Mouse (Mus musculus): ENCODE measurements at regions not wholly inside any gene's neighbourhood (a gene's known extent, or its start where the extent isn't known, plus 50 kb on each side); places are given as distances from the start of the nearest gene placed in this dataset.
"Not testable (repeated sequence)": the region's sequence is repeated elsewhere in the genome, so short reads cannot be mapped to it uniquely, and the experiment has no call there.

DNA sequence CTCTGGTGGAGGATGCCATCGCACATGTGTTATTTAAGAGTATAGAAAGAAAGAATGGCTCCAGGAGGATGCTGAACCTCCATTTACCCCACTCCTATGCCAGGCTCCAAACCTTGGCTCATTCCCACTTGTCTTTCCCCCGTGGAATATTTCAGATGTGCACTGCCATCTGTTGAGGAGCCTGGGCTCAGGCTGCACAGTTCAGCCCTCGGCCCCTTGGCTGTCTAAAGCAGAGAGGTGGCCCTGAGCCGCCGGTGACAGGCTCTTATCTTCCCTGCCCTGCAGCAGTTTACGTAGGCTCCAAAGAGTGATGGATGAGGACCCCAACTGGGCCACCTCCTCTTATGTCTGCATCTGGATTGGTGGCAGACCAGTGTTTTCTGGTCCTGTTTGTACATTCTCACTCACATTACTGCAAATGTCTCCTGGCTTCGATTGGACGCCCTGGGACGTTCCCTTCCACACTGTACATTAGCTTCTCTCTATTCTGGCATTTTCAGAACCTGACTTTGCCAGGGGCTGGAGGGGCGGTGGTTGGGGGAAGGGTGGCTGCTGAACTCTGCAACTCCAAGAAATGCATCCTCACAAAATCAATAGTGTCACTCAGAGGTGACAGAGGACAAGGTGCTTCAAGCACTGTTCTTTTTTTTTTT lies 447.3 kb upstream of the Clint1 start:
- in situ Hi-C loops (cut with MboI; ENCODE audit: low sequenced_read_pairs), result no loop called here

GRCm38 (mm10) chr11:45424066-45424465 lies 427.8 kb upstream of the Clint1 start:
- in situ Hi-C loops (cut with MboI; ENCODE audit: low sequenced_read_pairs), result not testable (repeated sequence)

DNA sequence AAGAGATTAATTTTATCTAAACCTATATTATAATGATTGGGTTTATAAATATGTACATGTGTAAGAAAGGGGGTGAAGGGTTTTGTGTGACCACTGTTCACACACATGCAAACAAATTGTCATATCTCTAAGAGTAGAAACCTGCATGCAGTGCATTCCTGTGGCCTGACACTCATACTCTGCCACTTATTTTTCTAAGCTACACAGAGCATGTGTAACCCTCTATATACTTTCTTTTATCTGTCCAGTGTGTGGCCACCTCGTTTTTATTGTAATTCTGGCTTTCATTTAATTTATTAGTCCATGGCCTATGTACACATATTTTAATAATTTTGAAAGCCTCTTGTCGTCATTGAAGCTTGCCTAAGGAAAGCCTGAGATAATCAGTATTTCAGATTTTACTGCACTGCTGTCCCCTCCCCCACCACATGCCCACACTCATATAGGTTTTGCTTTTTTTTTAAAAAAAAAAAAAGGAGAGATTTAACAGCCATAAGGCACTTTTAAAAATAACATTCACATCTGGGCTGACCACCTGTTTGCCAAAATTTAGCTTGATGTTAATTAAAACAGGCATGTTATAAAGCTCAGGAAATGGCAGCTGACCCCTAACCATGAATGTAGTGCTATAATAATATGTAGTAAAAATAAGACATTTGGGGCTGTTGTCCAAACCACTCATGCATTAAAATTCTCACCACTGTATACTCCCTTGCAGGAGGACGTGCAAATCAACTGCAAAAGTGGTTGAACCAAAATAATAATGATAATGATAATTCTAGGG lies 410.7 kb upstream of the Clint1 start:
- in situ Hi-C loops (cut with MboI; ENCODE audit: low sequenced_read_pairs), result no loop called here

DNA sequence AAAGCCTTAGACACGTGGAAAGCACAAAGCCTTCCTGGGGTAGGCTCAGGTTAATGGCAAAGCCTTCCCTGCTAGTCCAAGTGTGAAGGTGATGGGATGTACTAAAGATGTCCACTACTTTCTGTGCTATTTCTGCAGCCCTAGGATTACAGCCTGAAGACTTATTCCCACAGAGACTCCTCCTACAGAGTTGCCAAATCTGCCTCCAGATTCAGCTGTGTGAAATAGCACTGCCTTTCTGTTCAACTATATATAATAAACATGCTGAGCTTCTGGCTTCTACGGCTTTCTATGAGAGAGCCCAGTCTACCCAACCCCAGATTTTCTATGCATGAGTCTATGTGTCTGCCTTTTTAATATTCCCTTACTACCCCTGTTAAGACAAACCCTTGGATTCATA lies 405.3 kb upstream of the Clint1 start:
- in situ Hi-C loops (cut with MboI; ENCODE audit: low sequenced_read_pairs), result no loop called here

DNA sequence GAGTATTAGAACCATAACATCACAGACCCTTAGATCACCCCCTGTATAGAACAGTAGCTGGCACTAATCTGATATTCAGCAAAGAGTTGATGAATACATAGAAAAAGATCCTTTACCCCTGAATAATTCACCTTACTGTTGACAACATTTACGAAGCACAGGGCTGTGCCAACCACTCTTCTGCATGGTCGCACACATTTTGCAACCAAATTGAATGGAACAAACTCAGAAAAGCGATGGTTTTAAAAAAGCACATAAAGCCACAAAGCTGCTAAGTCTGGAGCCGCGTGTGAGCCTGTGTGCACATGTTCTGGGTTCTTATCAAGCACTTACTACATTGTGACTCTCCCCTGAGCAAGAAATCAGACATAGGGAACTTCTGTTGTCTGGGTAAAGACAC lies 397.6 kb upstream of the Clint1 start:
- in situ Hi-C loops (cut with MboI; ENCODE audit: low sequenced_read_pairs), result no loop called here

- in situ Hi-C loops (cut with MboI; ENCODE audit: low sequenced_read_pairs), result no loop called here
These were observed 396.9 kb upstream of the Clint1 start for GRCm38 (mm10) chr11:45454933-45455332.

GRCm38 (mm10) chr11:45456724-45457123 lies 395.1 kb upstream of the Clint1 start:
- in situ Hi-C loops (cut with MboI; ENCODE audit: low sequenced_read_pairs), result no loop called here

- in situ Hi-C loops (cut with MboI; ENCODE audit: low sequenced_read_pairs), result no loop called here
These were observed 394.3 kb upstream of the Clint1 start for GRCm38 (mm10) chr11:45457597-45457996.

- in situ Hi-C loops (cut with MboI; ENCODE audit: low sequenced_read_pairs), result no loop called here
These were observed 391.7 kb upstream of the Clint1 start for GRCm38 (mm10) chr11:45460000-45460792.

DNA sequence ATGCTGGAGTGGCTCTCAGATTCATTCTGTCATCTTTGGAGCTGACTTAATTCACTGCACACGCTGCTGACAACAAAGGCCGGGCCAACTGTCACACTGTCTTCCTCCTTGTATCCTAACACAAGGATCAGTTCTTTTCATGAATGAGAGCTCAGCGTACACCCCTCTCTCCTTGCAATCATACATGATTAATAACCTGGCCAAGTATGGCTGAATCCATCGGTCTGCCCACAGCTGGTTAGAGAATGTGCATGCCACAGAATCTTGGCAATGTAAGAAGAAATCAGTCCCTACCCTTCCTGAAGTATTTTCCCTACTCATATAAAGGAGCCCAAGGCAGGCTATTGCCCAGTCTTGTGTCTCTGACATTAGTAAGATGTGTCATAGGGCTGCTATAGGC lies 387.4 kb upstream of the Clint1 start:
- in situ Hi-C loops (cut with MboI; ENCODE audit: low sequenced_read_pairs), result no loop called here

DNA sequence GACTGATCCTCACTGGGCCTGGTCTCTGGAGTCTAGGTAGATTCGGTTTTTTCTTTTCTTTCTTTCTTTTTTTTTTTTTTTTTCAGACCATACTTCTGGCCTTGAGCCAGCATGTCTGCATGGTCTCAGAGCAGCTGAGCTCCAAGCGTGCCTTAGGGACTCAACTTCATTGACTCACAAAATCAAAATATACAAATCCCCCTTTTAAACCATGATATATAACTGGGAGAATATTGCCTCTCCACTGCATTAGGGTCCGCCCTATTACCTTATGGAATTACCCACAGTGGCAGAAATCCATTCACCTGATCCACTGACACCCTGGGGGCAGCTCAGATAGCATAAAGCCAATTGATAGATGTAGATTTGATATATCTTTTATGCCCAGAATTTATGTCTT lies 385.5 kb upstream of the Clint1 start:
- in situ Hi-C loops (cut with MboI; ENCODE audit: low sequenced_read_pairs), result no loop called here

GRCm38 (mm10) chr11:45472171-45472570 lies 379.7 kb upstream of the Clint1 start:
- in situ Hi-C loops (cut with MboI; ENCODE audit: low sequenced_read_pairs), result no loop called here

GRCm38 (mm10) chr11:45476917-45477316 lies 374.9 kb upstream of the Clint1 start:
- in situ Hi-C loops (cut with MboI; ENCODE audit: low sequenced_read_pairs), result no loop called here

- in situ Hi-C loops (cut with MboI; ENCODE audit: low sequenced_read_pairs), result no loop called here
These were observed 365.9 kb upstream of the Clint1 start for GRCm38 (mm10) chr11:45485950-45486349.

DNA sequence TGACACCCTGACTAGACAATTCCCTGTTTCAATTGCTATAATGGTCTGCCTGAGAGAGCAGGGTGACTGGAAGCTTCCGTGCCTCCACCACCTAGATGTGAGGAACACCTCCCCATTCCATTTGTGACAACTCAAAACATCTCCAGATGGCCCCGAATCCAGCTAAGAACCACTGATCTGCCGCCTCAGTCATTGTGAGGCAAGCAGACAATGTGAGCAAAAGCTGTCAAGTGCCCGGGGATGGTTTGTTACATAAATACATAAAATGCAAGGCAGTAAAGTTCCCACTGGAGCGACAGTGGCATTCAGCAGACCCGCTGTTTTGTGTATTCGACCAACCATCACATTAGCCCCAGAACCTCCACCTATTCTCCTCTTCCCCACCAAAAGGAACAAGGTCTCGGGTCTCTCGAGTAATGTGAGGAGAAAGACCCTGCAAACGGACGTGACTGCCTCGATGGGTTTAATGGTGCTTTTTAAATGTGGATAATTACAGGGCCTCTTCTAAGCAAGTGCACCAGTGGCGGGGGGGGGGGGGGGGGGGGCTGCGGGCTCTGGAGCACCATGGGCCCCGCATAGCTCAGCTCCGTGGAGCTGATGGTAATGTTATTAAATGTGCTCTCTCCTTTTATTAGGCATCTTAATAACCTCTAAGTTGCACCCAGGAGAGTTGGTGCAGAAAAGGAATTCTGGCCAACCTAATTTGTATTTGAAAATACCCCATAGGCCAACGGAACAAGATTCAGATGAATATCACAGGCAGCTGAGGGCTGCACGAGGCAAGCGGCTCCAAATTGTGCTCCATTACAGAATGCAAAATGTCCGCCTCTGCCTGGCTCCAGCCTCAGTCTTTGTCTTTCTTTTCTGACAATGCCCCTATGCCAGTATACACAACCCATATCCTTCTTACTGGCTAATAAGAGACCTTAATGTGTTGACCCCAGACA lies 360.6 kb upstream of the Clint1 start:
- in situ Hi-C loops (cut with MboI; ENCODE audit: low sequenced_read_pairs), result no loop called here

DNA sequence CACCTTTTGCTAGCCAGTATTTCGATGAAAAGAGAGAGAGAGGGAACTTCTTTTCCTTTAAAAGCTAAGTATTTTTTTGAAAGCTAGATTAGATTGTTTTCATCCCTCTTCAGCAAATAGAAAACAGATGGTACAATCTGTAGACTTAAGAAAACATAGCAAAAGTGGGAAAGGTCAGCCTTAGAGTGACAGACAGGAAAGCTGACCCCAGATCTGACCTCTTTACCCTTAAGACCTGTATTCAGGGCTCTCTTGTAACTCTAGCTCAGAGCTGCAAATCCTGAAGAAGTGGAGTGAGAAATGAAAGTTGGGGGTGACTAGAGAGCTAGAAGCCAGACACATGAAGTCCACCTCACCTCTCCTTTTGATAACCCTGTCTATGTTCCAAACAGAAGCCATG lies 356.6 kb upstream of the Clint1 start:
- in situ Hi-C loops (cut with MboI; ENCODE audit: low sequenced_read_pairs), result no loop called here

DNA sequence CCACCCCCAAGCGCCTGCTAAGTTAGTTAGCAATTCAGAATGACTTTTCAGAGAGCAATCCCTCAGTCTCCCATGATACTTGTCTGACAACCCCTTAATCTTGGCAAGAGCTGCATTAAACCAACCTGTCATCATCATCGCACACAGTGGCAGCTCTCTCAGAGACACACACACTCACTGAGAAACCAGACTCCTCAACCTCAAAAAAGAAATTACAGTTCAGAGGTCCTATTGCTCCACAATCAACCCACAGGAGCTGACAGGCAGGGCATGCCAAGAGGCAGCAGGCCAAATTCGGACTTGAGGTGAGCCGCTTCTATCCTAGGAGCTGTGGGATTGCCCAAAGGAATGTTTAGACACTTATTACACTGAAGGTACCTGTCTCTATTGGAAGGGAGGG lies 343.3 kb upstream of the Clint1 start:
- in situ Hi-C loops (cut with MboI; ENCODE audit: low sequenced_read_pairs), result no loop called here

DNA sequence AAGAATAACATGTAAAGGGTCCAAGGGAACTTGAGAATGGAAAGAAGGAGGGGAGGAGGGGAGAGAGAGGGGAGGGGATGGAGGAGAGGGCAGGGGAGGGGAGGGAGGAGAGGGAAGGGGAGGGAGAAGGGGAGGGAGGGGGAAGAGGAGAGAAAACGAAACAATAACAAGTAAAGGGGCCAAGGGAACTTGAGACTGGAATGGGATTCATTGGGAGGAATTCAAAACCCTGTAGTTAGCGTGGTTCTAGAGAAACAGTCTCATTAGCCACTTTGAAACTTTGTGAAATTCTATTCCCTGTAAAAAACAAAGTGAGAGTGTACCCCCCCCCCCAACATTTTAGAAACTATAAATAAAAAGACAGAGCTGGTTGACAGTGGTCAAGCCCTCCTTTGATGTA lies 342.6 kb upstream of the Clint1 start:
- in situ Hi-C loops (cut with MboI; ENCODE audit: low sequenced_read_pairs), result no loop called here

- in situ Hi-C loops (cut with MboI; ENCODE audit: low sequenced_read_pairs), result no loop called here
These were observed 337.2 kb upstream of the Clint1 start for GRCm38 (mm10) chr11:45514415-45515271.

- in situ Hi-C loops (cut with MboI; ENCODE audit: low sequenced_read_pairs), result no loop called here
These were observed 327.1 kb upstream of the Clint1 start for GRCm38 (mm10) chr11:45524720-45525119.

All from CH12F3 (cell line).